Mouse (Mus musculus): Measurements from ENCODE around the gene Rergl. TPM values are rescaled to one million over a fixed set of nuclear protein-coding genes. Genes with fewer than 3 reads are reported as not detected.

Rergl gene
- not detected in 2 replicates for polyA plus RNA-seq (2012; ENCODE audit: low replicate concordance)

DNA sequence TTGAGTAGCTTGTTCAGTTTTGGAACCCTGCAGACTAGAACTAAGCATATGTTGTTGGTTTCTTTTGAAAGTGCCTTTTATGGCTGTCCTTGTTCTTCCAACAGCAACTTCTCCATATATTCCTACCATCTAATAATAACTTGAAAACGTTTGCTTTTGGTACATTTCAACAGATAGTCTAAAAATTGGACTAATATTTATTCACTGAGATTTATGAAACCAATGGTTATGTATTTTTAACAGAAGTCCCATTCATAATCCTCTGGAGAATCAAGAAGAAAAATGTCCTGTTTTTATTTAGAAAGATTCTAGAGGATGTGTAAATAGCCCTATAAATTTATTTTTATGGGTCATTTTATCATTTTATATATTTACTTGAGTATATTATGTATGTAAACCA lies at the start of gene Rergl:
Gene Rergl, minus strand, starts transcription at position 101 of the 400 bp plus-strand sequence.

Other genes with a start within 250 kb of the Rergl start
- not detected in 2 replicates for gene Pik3c2g, start 85.2 kb upstream of the Rergl start, polyA plus RNA-seq (2012; ENCODE audit: low replicate concordance)